Mouse (Mus musculus) ovary, postnatal 36 days (tissue): ENCODE measurements around the gene Exoc3.

Experiments
- DNase-seq: peaks from one replicate; pipeline ENCODE4 v3.0.0; 2022; ENCODE audit warnings: low spot score, mixed read lengths

Gene Exoc3

GRCm38 (mm10) chr13:74138906-74139647 lies 69.5 kb downstream of the Exoc3 start:
- no peak for DNase-seq

DNA sequence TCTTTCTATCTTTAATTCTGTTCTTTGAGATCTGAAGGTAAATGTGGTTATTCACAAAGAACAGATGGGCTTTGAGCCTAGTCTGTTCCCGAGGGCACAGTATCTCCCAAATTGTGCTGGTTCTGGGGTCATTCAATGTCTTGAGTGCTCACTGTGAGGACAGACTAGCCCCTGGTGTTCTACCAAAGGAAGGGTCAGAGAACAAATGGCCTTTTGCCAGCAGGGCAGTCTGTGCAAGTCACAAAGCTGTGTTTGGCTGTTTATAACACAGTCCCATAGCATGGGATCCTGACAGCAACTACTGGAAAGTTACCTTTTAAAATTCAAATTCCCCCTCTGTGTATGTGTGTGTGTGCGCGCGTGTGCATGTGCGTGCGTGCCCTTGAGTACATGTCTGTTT lies 78.6 kb downstream of the Exoc3 start:
- no peak for DNase-seq

GRCm38 (mm10) chr13:74127571-74127970 lies 81.0 kb downstream of the Exoc3 start:
- DNase-seq, result no peak

- DNase-seq, result no peak
Observed at GRCm38 (mm10) chr13:74122632-74123031, 85.9 kb downstream of the Exoc3 start.

GRCm38 (mm10) chr13:74121795-74122330 lies 86.7 kb downstream of the Exoc3 start:
- no peak for DNase-seq

- peak; percentile 48 for DNase-seq
Observed at GRCm38 (mm10) chr13:74121141-74121602, 87.4 kb downstream of the Exoc3 start, which contains the start of gene Slc9a3. Gene Slc9a3 (plus strand): TSS chr13:74121457.
